Mouse (Mus musculus) hindbrain, embryonic 15.5 days (tissue): ENCODE data around the gene Cdc42se1. TPM values are rescaled to one million over a fixed set of nuclear protein-coding genes. Genes with fewer than 3 reads are reported as not detected.
"Not testable (repeated sequence)": the region's sequence is repeated elsewhere in the genome, so short reads cannot be mapped to it uniquely, and the experiment has no call there.

Source experiments
- ATAC-seq: fragments of 200-750 bp; cut with Nextera tagmentation; 2 replicates; pipeline ENCODE4 v1.8.0; 2017; ENCODE audit warnings: low read depth, moderate number of reproducible peaks, moderate TSS enrichment; ENCODE audit not compliant: low FRiP score
- H3K27ac ChIP-seq: fragments of 300-500 bp; sonication (generic); replicated peaks from 2 replicates; pipeline ENCODE4 v1.5.1; 2015; ENCODE audit warnings: mild to moderate bottlenecking, inconsistent platforms
- H3K27me3 ChIP-seq: fragments of 300-500 bp; sonication (generic); 2 replicates; pipeline ENCODE4 v1.6.1; 2015; ENCODE audit warnings: control low read depth, inconsistent platforms
- H3K36me3 ChIP-seq: fragments of 300-500 bp; sonication (generic); 2 replicates; pipeline ENCODE4 v1.6.1; 2015; ENCODE audit warnings: control low read depth, inconsistent platforms
- H3K4me1 ChIP-seq: fragments of 300-500 bp; sonication (generic); replicated peaks from 2 replicates; pipeline ENCODE4 v1.6.1; 2015; ENCODE audit warnings: control low read depth, inconsistent platforms
- H3K4me2 ChIP-seq: fragments of 300-500 bp; sonication (generic); 2 replicates; pipeline ENCODE4 v1.6.1; 2015; ENCODE audit warnings: moderate library complexity, mild to moderate bottlenecking, inconsistent platforms
- H3K4me3 ChIP-seq: fragments of 300-500 bp; sonication (generic); 2 replicates; pipeline ENCODE4 v1.5.1; 2015; ENCODE audit warnings: mild to moderate bottlenecking, inconsistent platforms
- H3K9ac ChIP-seq: fragments of 300-500 bp; sonication (generic); 2 replicates; pipeline ENCODE4 v1.6.1; 2015; ENCODE audit warnings: inconsistent platforms
- H3K9me3 ChIP-seq: fragments of 300-500 bp; sonication (generic); 2 replicates; pipeline ENCODE4 v1.6.1; 2016; ENCODE audit warnings: control low read depth, inconsistent platforms
- WGBS: fragments of 180-500 bp; shearing (Covaris S2); methylation state at CpG from one replicate; pipeline ENCODE4 v1.1.7; 2015; 5-methylcytosine and 5-hydroxymethylcytosine counted together
- polyA plus RNA-seq: library from polyadenylated mRNA; unstranded; fragments of >200 nt; fragmentation: Nextera tagmentation; extraction: Ambion mirVana; gene quantifications from 2 replicates; pipeline ENCODE4 v1.2.1, GENCODE M21; 2015

The Cdc42se1 gene
- polyA plus RNA-seq, 1 experiment from 2014 or later = 57.1 TPM

DNA sequence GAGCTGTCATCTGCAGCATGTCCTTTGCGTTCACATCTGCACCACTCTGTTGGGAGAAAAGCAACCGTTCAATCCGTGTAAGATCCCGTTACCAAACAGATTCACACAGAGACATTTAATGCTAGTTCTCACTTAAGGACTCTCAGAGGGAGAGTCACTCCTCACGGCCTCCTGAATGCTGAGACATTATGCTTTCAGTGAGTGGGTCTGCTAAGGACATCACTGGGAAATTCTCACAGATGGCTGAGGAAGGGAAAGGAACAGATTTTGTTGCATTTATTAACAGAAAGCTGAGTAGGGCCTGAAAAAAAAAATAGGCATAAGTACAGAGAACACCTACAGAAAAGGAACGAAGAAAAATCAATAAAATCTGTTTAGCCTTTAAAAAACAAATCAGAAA lies 24.7 kb upstream of the Cdc42se1 start:
- H3K9me3 ChIP-seq = no peaks in the 10 kb centered on the region
- no peaks in the 10 kb centered on the region for H3K4me1 ChIP-seq
- H3K36me3 ChIP-seq = peaks cover 49% of the 10 kb centered on the region
- H3K9ac ChIP-seq = no peak overlapping the region
- H3K27me3 ChIP-seq = no peaks in the 10 kb centered on the region
- no peak overlapping the region for H3K4me2 ChIP-seq
- no peak overlapping the region for H3K4me3 ChIP-seq
- no peak for ATAC-seq
- 92% methylated on average over 6 of the region's 6 CpGs for WGBS
- H3K27ac ChIP-seq = no peak overlapping the region

DNA sequence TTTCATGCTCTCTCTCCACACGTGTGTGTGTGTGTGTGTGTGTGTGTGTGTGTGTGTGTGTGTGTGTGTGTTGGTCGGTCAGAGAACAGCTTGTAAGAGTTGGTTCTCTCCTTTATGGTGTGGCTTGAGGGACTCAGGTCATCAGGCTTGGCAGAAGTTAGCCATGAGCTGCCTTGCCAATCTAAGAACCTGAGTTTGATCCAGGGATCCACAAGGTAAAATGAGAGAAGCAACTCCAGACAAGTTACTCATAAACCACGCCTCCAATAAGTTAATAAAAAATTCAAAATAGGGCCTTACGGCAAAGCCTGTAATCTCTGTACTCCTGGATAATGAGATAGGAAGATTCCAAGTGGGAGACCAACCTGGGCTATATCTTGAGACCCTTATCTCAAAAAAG lies 20.2 kb upstream of the Cdc42se1 start:
- H3K4me2 ChIP-seq = no peak overlapping the region
- no peak for ATAC-seq
- no peak overlapping the region for H3K9ac ChIP-seq
- H3K9me3 ChIP-seq = no peaks in the 10 kb centered on the region
- no peaks in the 10 kb centered on the region for H3K4me1 ChIP-seq
- H3K27me3 ChIP-seq = no peaks in the 10 kb centered on the region
- WGBS = 92% methylated on average over 4 of the region's 4 CpGs
- H3K36me3 ChIP-seq = peaks cover 21% of the 10 kb centered on the region
- H3K27ac ChIP-seq = no peak overlapping the region
- H3K4me3 ChIP-seq = no peak overlapping the region

DNA sequence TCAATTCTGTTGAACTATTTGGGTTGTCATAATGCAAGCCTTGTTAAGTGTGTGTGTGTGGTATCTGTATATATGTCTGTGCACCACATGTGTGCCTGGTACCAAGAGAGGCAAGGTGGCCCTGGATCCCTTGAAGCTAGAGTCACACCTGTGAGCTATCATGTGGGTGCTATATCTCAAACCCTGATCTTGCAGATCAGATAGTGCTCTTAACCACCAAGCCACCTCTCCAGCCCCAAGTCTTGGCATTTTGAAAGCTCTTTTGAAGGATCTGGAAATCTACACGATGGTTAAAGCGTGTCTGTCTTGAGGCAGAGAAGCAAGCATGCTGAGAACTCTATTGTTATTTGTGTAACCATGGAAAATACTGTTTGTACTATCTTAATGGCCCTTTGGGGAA lies 17.9 kb upstream of the Cdc42se1 start:
- no peaks in the 10 kb centered on the region for H3K27me3 ChIP-seq
- H3K4me1 ChIP-seq = no peaks in the 10 kb centered on the region
- H3K27ac ChIP-seq = no peak overlapping the region
- 63% methylated on average over 2 of the region's 2 CpGs for WGBS
- no peak for ATAC-seq
- H3K36me3 ChIP-seq = peaks cover 9% of the 10 kb centered on the region; the same call in 1 of the 2 replicates
- no peaks in the 10 kb centered on the region for H3K9me3 ChIP-seq
- H3K4me2 ChIP-seq = no peak overlapping the region
- no peak overlapping the region for H3K4me3 ChIP-seq
- H3K9ac ChIP-seq = no peak overlapping the region

DNA sequence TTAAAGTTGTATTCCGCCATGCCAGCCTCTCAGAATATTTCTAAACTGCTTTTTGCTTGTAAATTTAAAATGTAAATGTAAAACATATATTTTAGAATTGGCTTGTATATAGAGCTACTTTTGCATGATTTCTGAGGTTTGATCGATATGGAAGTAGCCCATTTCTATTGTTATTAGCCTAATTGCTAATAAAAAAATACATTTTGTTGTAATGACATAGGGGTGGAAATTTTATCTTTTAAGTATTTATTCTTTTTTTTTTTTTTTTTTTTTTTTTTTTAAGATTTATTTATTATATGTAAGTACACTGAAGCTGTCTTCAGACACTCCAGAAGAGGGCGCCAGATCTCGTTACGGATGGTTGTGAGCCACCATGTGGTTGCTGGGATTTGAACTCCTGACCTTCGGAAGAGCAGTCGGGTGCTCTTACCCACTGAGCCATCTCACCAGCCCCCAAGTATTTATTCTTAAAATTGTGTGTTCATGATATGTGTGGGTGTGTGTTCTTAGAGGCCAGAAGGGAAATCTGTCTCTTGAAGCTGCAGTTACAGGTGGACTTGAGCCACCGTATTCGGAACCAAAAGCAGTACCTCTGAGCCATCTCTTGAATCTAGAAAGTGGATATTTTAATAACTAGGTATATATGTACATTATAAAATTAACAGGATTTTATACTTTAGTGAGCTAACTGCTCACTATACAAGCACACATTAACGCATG lies 15.5 kb upstream of the Cdc42se1 start:
- H3K9me3 ChIP-seq, H3K27ac ChIP-seq, H3K4me2 ChIP-seq, H3K36me3 ChIP-seq, ATAC-seq, H3K9ac ChIP-seq, H3K27me3 ChIP-seq, H3K4me3 ChIP-seq: not testable (repeated sequence)
- H3K4me1 ChIP-seq = peaks cover 14% of the 10 kb centered on the region
- WGBS = 97% methylated on average over 9 of the region's 10 CpGs

DNA sequence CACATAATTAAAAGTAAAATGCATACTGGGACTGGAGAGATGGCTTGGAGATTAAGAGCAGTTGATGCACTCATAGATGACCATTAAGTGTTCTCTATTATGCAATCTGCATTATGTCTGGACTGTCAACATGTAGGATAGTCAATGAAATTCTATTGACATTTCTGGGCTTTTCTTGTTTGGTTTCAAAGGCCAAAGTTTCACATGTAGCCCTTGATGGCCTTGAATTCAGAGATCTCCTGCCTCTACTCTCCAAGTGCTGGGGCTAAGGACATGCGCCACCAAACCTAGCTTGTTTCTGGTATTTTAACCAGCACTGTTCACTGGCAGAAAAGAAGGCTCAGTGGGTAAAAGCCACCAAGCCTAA lies 14.9 kb upstream of the Cdc42se1 start:
- 100% methylated on average over 1 of the region's 1 CpGs for WGBS
- H3K4me2 ChIP-seq = no peak overlapping the region
- no peak overlapping the region for H3K27ac ChIP-seq
- no peak overlapping the region for H3K9ac ChIP-seq
- no peak for ATAC-seq
- peaks cover 18% of the 10 kb centered on the region for H3K4me1 ChIP-seq
- H3K27me3 ChIP-seq = no peaks in the 10 kb centered on the region
- no peak overlapping the region for H3K4me3 ChIP-seq
- peaks cover 4% of the 10 kb centered on the region for H3K36me3 ChIP-seq
- H3K9me3 ChIP-seq = no peaks in the 10 kb centered on the region

DNA sequence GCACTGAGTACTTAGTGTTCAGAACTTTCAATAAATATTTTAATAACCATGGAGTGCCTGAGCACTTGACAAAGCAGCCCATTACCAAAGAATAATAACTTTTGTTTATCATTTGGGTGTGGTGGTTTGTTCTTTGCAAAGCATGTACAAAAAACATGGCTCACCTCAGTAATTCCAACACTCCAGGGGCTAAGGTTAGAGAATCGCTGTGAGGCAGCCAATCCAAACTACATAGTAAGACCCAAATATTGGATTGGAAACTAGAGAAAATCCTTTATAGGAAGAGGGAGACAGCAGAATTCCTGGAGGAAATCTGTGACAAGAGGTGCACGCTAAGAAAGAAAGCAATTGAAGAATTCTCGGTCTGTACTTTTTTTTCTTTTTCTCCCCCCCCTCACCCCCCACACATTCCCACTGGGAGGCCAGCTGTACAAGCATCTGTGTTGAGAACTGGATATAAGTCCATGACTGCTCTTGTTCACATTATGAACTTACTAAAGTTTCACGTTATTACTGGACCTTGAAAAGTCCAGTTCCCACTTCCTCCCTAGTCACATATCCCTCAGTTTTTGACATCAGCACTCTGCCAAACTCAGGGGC lies 11.8 kb upstream of the Cdc42se1 start:
- Histone ChIP-seq H3K36me3 (peaks cover 24% of the 10 kb centered on the region), H3K27me3 (no peaks in the 10 kb centered on the region), H3K4me1 (peaks cover 18% of the 10 kb centered on the region), H3K9ac (peak overlapping the region; percentile 89), H3K27ac (peak overlapping the region; percentile 97), H3K9me3 (no peaks in the 10 kb centered on the region), H3K4me2 (peak overlapping the region; percentile 72), H3K4me3 (peak overlapping the region; percentile 84)
- WGBS = 26% methylated on average over 4 of the region's 4 CpGs
- ATAC-seq = no peak

DNA sequence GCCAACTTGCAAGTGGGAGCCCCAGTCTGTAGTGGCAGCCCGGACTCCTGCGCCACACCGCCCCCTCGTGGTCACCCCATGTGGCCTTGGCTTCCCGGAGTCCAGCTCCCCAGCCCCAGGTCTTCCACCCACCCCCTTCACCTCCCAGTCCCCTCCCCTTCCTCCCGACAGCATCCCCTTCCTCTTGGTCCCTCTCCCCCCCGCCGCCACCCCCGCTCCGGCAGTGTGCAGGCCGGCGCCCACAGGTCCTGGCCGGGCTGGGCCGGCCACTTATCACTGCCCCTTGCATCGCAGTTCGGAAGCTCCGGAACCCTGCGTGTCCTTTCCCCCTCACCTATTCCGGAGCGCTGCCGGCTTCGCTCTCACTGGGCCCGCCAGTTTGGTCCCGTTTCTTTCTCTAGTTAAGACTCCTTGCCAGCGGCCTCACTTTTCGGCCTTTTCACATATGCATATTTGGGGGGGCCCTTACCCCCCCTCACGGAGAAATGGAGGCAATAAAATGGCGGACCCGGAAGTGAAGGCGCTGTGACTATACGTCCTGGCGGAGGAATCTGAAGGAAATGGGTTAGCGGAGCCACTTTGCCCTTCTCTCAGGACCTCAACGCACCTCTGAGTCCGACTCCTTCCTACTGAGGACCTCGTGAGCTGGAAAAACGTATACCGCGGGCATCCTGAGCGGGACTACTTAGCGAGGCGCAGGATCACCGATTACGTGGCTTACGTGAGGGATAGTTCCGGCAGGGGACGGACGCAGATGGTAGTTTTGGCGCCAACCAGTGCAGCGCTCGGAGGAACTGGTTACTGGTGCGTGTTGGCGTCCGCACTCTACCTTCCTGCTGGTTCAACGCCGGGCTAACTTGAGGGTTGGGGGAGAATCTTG lies 11.0 kb upstream of the Cdc42se1 start, which contains the start of gene Gabpb2:
Gabpb2 (minus strand) TSS at position 662 of the 880 bp plus-strand sequence.
- peak within 1 kb of the TSS; percentile 84 for H3K4me3 ChIP-seq
- H3K4me2 ChIP-seq = peak within 1 kb of the TSS; percentile 72
- H3K9ac ChIP-seq = peak within 1 kb of the TSS; percentile 89
- H3K36me3 ChIP-seq = peaks cover 27% of the 10 kb centered on the region
- H3K27ac ChIP-seq = peak within 1 kb of the TSS; percentile 97
- H3K27me3 ChIP-seq = no peaks in the 10 kb centered on the region
- peak; percentile 88 for ATAC-seq
- H3K9me3 ChIP-seq = no peaks in the 10 kb centered on the region
- under 1% methylated on average over 52 of the region's 56 CpGs for WGBS
- H3K4me1 ChIP-seq = peaks cover 21% of the 10 kb centered on the region

DNA sequence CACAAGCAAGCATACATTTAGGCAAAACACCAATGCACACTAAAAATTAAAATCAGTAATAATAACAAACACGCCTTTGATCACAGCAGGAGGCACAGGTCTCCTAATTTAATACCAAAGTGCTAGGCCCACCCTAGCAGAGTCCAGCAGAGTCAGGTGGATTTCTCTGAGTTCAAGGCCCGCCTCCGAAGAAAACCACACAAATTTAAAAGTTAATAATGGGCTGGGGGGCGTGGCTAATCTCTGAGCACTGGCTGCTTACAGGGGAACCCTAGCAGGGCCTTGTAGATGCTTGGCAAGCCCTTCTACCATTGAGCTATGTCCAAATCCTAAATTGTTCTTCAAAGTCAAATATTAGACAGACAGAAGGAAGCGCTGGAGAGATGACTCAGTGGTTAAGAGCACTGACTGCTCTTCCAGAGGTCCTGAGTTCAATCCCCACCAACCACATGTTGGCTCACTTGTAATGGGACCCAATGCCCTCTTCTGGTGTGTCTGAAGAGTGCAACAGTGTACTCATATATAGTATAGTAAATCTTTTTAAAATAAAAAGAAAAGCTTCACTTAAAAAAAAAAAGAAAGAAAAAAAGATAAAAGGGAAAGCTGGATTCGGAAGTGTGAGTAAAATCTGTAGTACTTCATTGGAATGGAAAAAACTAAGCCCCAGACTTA lies 9.9 kb upstream of the Cdc42se1 start:
- Histone ChIP-seq H3K4me2 (peak overlapping the region; percentile 72), H3K36me3 (peaks cover 38% of the 10 kb centered on the region), H3K9ac (no peak overlapping the region), H3K4me1 (peaks cover 27% of the 10 kb centered on the region), H3K27me3 (no peaks in the 10 kb centered on the region), H3K27ac (no peak overlapping the region), H3K9me3 (no peaks in the 10 kb centered on the region), H3K4me3 (no peak overlapping the region)
- 78% methylated on average over 6 of the region's 6 CpGs for WGBS
- ATAC-seq = no peak

DNA sequence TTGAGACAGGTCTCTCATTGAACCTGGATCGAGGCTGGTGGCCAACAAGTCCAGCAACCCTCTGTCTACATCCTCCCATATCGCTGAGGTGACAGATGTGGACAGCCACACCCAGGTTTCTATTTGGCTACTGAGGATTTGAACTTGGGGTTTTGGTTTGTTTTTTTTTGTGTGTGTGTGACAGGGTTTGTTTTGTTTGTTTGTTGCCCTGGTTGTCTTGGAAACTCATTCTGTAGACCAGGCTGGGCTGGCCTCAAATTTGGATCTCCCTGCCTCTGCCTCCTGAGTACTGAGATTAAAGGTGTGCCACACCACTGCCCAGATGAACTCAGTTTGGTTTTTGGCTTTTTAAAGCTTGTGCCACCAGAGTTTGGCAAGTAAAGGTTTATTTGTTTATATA lies 5.5 kb upstream of the Cdc42se1 start:
- peaks cover 45% of the 10 kb centered on the region for H3K4me1 ChIP-seq
- H3K27ac ChIP-seq = no peak overlapping the region
- ATAC-seq = no peak
- H3K9ac ChIP-seq = no peak overlapping the region
- H3K4me2 ChIP-seq = no peak overlapping the region
- H3K9me3 ChIP-seq = no peaks in the 10 kb centered on the region
- H3K36me3 ChIP-seq = peaks cover 47% of the 10 kb centered on the region
- 92% methylated on average over 2 of the region's 2 CpGs for WGBS
- no peaks in the 10 kb centered on the region for H3K27me3 ChIP-seq
- no peak overlapping the region for H3K4me3 ChIP-seq

DNA sequence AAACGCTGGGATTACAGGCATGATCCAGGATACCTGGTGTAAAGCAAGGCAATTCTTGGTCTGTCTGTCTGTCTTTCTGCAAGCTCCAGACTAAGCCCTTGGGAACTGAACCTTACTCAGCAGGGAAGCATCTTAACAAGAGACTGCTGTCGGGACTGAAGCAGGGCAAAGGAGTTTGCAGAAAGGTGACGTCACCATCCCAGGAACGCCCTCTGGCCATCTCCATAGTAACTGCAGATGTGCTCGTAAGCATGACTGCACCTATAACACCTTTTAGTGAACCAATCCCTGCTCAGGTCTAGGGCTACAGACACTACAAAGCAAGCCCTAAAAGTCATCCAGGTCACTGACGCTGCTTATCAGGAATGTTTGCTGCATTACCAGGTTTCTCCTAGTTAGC lies 4.2 kb upstream of the Cdc42se1 start:
- no peaks in the 10 kb centered on the region for H3K9me3 ChIP-seq
- 29% methylated on average over 6 of the region's 6 CpGs for WGBS
- no peak overlapping the region for H3K9ac ChIP-seq
- peaks cover 41% of the 10 kb centered on the region for H3K4me1 ChIP-seq
- peak overlapping the region; percentile 40 for H3K4me2 ChIP-seq
- peaks cover 43% of the 10 kb centered on the region for H3K36me3 ChIP-seq
- no peak for ATAC-seq
- no peak overlapping the region for H3K27ac ChIP-seq
- no peaks in the 10 kb centered on the region for H3K27me3 ChIP-seq
- no peak overlapping the region for H3K4me3 ChIP-seq

DNA sequence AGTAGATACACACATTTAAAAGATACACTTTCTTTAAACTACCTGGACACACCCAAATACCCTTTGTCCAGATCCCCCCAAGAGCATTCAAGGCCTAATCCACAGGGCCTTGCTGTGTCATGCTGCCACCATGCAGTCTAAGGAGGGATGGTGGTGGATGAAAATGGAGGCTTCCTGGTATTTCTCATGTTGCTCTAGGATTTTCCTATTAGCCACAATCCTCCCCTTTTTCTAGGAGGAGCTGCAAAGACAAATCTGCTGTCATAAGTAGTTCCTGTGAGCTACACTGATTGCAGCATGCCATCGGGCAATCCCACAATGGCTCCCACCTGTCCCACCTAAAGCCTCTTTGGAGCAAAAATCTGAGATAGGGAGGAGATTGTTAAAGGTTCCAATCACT lies 1.3 kb upstream of the Cdc42se1 start:
- H3K4me1 ChIP-seq = peaks cover 69% of the 10 kb centered on the region
- no peaks in the 10 kb centered on the region for H3K9me3 ChIP-seq
- H3K27me3 ChIP-seq = no peaks in the 10 kb centered on the region
- H3K27ac ChIP-seq = peak overlapping the region; percentile 99
- peaks cover 32% of the 10 kb centered on the region for H3K36me3 ChIP-seq
- H3K9ac ChIP-seq = peak overlapping the region; percentile 89
- H3K4me3 ChIP-seq = peak overlapping the region; percentile 78
- WGBS = 21% methylated on average over 1 of the region's 1 CpGs
- peak overlapping the region; percentile 77 for H3K4me2 ChIP-seq
- ATAC-seq = no peak
